Mouse (Mus musculus): ENCODE measurements around the gene Best1. TPM values are rescaled to one million over a fixed set of nuclear protein-coding genes. Genes with fewer than 3 reads are reported as not detected.

Best1 gene
- total RNA-seq (2014; rRNA removed; ENCODE audit: low replicate concordance) (not detected in 2 replicates), polyA plus RNA-seq (2015; fragmentation: Nextera tagmentation; extraction: Ambion mirVana) (0.26 and 0.33 TPM in 2 replicates)

DNA sequence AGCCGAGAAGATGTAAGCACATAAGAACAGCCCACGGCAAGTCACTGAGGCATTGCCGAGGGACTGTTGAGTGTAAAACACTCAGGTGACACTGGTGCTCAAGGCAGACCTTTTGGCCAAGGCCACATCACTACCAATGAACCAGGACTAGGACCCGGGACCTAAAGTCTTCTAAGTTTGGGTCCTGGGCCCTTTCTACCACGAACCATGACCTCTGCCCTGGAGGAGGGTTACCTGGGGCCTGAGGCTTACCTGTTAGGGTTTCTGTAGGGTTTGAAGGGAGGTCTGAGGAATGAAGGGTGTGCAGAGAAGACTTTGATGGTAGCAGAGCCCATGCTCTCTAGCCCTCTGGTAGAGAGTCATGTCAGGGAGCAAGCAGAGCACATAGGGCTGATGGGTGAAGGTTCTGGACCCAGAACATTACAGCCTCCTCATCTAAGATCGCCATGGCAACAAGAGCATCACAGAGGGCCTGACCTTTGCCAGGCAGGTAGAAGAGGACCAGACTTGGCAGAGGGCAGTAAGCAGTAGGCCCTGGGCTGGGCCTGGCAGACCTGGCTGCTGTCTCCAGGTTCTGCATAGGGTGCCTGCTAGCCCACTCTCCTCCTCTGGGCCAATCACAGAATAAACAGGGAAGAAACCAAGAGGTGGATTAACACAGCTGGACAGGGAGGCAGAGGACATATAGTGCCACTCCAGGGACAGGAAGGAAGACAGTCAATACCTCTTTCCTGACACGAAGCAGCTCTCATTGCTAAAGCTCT, at the start of gene Best1, which contains the start of gene Rab3il1:
Gene Best1 (minus strand): TSS at position 428 of the 764 bp plus-strand sequence.
Gene Rab3il1 (plus strand): TSS at position 464 of the 764 bp plus-strand sequence.
- Histone ChIP-seq H3K4me2 (ENCODE audit: low read depth, low read length) (no peak within 1 kb of the TSS), H3K9ac (replicated peaks; ENCODE audit: low read depth, low read length) (no peak within 1 kb of the TSS), H3K4me1 (ENCODE audit: control insufficient read depth, insufficient read depth) (no peaks in the 10 kb centered on the region), H3K4me3 (ENCODE audit: low read depth, low read length) (no peak within 1 kb of the TSS), H3K27ac (ENCODE audit: low read depth) (no peak within 1 kb of the TSS), H3K36me3 (replicated peaks; ENCODE audit: control insufficient read depth, insufficient read depth, low read length) (no peaks in the 10 kb centered on the region), H3K27me3 (ENCODE audit: control insufficient read depth, insufficient read depth, low read length) (no peaks in the 10 kb centered on the region), H3K9me3 (replicated peaks; ENCODE audit: control insufficient read depth, low read length) (no peaks in the 10 kb centered on the region)
- ATAC-seq (ENCODE audit: insufficient read depth, low read depth): no peak
- no peak for DNase-seq (ENCODE audit: low spot score)
- 67% methylated on average over 7 of the region's 7 CpGs for WGBS
- TF ChIP-seq CTCF (IDR thresholded peaks at IDR 0.05; ENCODE audit: low read depth): no peak
- TF ChIP-seq EP300 (IDR thresholded peaks at IDR 0.05; ENCODE audit: low read depth): no peak

DNA sequence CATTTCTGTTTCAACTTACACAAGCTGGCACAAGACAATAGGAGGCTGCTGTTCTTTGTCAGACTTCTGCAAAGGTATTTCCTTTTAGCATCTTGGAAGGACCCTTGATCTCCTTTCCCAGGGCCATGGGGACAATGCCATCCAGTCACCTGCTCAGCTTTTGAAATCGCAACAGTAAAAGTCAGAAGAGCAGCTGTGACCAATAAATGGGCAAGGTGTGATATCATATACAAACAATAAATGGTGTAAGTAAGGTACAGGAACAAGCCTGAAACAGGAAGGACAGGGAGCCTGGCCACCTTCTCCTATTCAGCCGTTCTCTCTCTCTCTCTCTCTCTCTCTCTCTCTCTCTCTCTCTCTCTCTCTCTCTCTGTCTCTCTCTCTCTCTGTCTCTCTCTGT, 49.0 kb upstream of the Best1 start:
- no peaks in the 10 kb centered on the region for H3K9me3 ChIP-seq (replicated peaks; ENCODE audit: control insufficient read depth, low read length)
- DNase-seq (ENCODE audit: low spot score): no peak
- TF ChIP-seq EP300 (IDR thresholded peaks at IDR 0.05; ENCODE audit: low read depth): no peak
- TF ChIP-seq CTCF (IDR thresholded peaks at IDR 0.05; ENCODE audit: low read depth): no peak
- H3K9ac ChIP-seq (replicated peaks; ENCODE audit: low read depth, low read length): no peak overlapping the region
- peaks cover 36% of the 10 kb centered on the region for H3K4me1 ChIP-seq (ENCODE audit: control insufficient read depth, insufficient read depth)
- WGBS: 70% methylated on average over 2 of the region's 2 CpGs
- peaks cover 37% of the 10 kb centered on the region for H3K36me3 ChIP-seq (replicated peaks; ENCODE audit: control insufficient read depth, insufficient read depth, low read length)
- no peak overlapping the region for H3K27ac ChIP-seq (ENCODE audit: low read depth)
- ATAC-seq (ENCODE audit: insufficient read depth, low read depth): no peak
- no peak overlapping the region for H3K4me3 ChIP-seq (ENCODE audit: low read depth, low read length)
- no peaks in the 10 kb centered on the region for H3K27me3 ChIP-seq (ENCODE audit: control insufficient read depth, insufficient read depth, low read length)
- H3K4me2 ChIP-seq (ENCODE audit: low read depth, low read length): no peak overlapping the region

GRCm38 (mm10) chr19:10049533-10049932, 48.1 kb upstream of the Best1 start:
- peaks cover 36% of the 10 kb centered on the region for H3K4me1 ChIP-seq (ENCODE audit: control insufficient read depth, insufficient read depth)

DNA sequence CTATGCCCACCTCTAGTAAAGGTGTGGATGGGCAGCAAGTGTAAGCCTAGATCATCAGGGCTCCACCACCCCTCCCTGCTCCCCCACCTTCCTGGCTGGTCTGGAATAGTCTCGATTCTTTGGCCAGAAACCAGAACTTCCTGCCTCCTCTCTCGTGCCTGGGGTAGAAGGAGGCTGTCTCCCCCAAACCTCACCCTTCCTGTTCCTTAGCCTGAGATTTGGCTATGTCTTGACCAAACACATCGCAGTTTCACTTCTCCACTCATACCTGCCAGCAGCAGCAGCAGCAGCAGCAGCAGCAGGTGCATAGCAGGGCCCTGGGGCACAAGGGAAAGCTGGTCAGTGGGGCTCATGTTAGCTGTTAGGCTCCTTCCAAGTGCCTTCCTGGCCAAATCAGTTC, 45.5 kb upstream of the Best1 start:
- H3K9me3 ChIP-seq (replicated peaks; ENCODE audit: control insufficient read depth, low read length): no peaks in the 10 kb centered on the region
- H3K4me3 ChIP-seq (ENCODE audit: low read depth, low read length): no peak overlapping the region
- no peak for ATAC-seq (ENCODE audit: insufficient read depth, low read depth)
- no peak overlapping the region for H3K9ac ChIP-seq (replicated peaks; ENCODE audit: low read depth, low read length)
- no peaks in the 10 kb centered on the region for H3K27me3 ChIP-seq (ENCODE audit: control insufficient read depth, insufficient read depth, low read length)
- H3K27ac ChIP-seq (ENCODE audit: low read depth): peak overlapping the region; percentile 67
- H3K4me1 ChIP-seq (ENCODE audit: control insufficient read depth, insufficient read depth): peaks cover 53% of the 10 kb centered on the region
- WGBS: 16% methylated on average over 3 of the region's 3 CpGs
- no peak for DNase-seq (ENCODE audit: low spot score)
- peak overlapping the region; percentile 17; the same call in 1 of the 2 replicates for H3K4me2 ChIP-seq (ENCODE audit: low read depth, low read length)
- 0 out of 2 replicates have a peak, but pooled peaks cover 3% of the 10 kb centered on the region for H3K36me3 ChIP-seq (replicated peaks; ENCODE audit: control insufficient read depth, insufficient read depth, low read length)
- TF ChIP-seq EP300 (IDR thresholded peaks at IDR 0.05; ENCODE audit: low read depth): no peak
- TF ChIP-seq CTCF (IDR thresholded peaks at IDR 0.05; ENCODE audit: low read depth): no peak

More at GRCm38 (mm10) chr19:10049533-10049932, 48.1 kb upstream of the Best1 start:
- Histone ChIP-seq H3K9me3 (replicated peaks; ENCODE audit: control insufficient read depth, low read length) (no peaks in the 10 kb centered on the region), H3K27ac (ENCODE audit: low read depth) (0 out of 2 replicates have a peak overlapping the region, but pooled peaks have one; percentile 7), H3K27me3 (ENCODE audit: control insufficient read depth, insufficient read depth, low read length) (no peaks in the 10 kb centered on the region), H3K9ac (replicated peaks; ENCODE audit: low read depth, low read length) (no peak overlapping the region), H3K36me3 (replicated peaks; ENCODE audit: control insufficient read depth, insufficient read depth, low read length) (peaks cover 28% of the 10 kb centered on the region), H3K4me2 (ENCODE audit: low read depth, low read length) (no peak overlapping the region), H3K4me3 (ENCODE audit: low read depth, low read length) (no peak overlapping the region)
- ATAC-seq (ENCODE audit: insufficient read depth, low read depth) (no peak), DNase-seq (ENCODE audit: low spot score) (no peak)
- TF ChIP-seq CTCF (IDR thresholded peaks at IDR 0.05; ENCODE audit: low read depth): no peak
- TF ChIP-seq EP300 (IDR thresholded peaks at IDR 0.05; ENCODE audit: low read depth): no peak

DNA sequence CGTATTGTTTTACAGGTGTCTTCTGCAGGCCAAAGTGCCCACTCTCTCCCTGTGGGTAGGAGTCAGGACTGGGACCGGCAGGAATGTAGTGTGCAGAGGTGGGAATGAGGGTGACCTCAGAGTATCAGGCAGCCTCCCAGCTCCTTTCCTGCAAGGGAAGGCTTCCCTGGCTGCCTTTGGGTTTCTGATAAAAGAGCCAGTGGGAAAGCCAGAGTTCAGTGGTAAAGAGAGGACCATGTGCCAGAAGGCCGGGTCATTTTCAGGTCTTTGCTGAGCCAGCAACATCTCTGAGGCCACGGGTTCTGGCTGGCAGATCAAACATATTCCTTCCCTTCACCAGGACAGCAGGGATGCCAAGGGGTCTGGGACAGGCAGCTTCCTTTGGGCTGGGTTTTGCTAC, 44.9 kb upstream of the Best1 start:
- H3K4me1 ChIP-seq (ENCODE audit: control insufficient read depth, insufficient read depth): peaks cover 55% of the 10 kb centered on the region

More for the DNA sequence above, 44.9 kb upstream of the Best1 start:
- no peak for TF ChIP-seq CTCF (IDR thresholded peaks at IDR 0.05; ENCODE audit: low read depth)
- TF ChIP-seq EP300 (IDR thresholded peaks at IDR 0.05; ENCODE audit: low read depth): no peak
- Histone ChIP-seq H3K9me3 (replicated peaks; ENCODE audit: control insufficient read depth, low read length) (no peaks in the 10 kb centered on the region), H3K27ac (ENCODE audit: low read depth) (peak overlapping the region; percentile 67), H3K4me3 (ENCODE audit: low read depth, low read length) (no peak overlapping the region), H3K9ac (replicated peaks; ENCODE audit: low read depth, low read length) (no peak overlapping the region), H3K36me3 (replicated peaks; ENCODE audit: control insufficient read depth, insufficient read depth, low read length) (no peaks in the 10 kb centered on the region), H3K27me3 (ENCODE audit: control insufficient read depth, insufficient read depth, low read length) (no peaks in the 10 kb centered on the region), H3K4me2 (ENCODE audit: low read depth, low read length) (peak overlapping the region; percentile 17; the same call in 1 of the 2 replicates)
- DNase-seq (ENCODE audit: low spot score) (peak; percentile 65), ATAC-seq (ENCODE audit: insufficient read depth, low read depth) (no peak)
- WGBS: 17% methylated on average over 4 of the region's 4 CpGs

Measured in heart, postnatal 0 days (tissue).